Mouse (Mus musculus) liver, adult 2 months (tissue): ENCODE data around the gene Epha1.

Source experiments
- CTCF ChIP-seq: fragments of 200-500 bp; IDR thresholded peaks from 2 replicates; pipeline ENCODE4 v1.5.1; 2011; ENCODE audit warnings: low read depth, low read length, control low read depth
- POLR2A ChIP-seq: fragments of 200-500 bp; IDR thresholded peaks from 2 replicates; pipeline ENCODE4 v1.6.1; 2011; ENCODE audit warnings: low read length, control low read depth; ENCODE audit not compliant: insufficient read depth; ENCODE audit errors: extremely low read depth

- TF ChIP-seq CTCF (no peak), POLR2A (no peak)
These were observed 3.5 kb upstream of the Epha1 start for GRCm38 (mm10) chr6:42376504-42377019.
